Mouse (Mus musculus) kidney, adult 2 months (tissue): Measurements from ENCODE around the gene Il1rapl1.

Experiments used
- CTCF ChIP-seq: fragments of 200-500 bp; conservative IDR thresholded peaks from 2 replicates; pipeline ENCODE4 v1.5.1; 2011; ENCODE audit warnings: low read depth, mild to moderate bottlenecking, control low read depth, low read length, moderate library complexity, mixed read lengths; ENCODE audit not compliant: insufficient read depth, insufficient read length
- POLR2A ChIP-seq: fragments of 200-500 bp; IDR thresholded peaks from one replicate; pipeline ENCODE4 v1.6.1; 2011; ENCODE audit warnings: low read depth, low read length, control low read depth

- TF ChIP-seq POLR2A (no peak), CTCF (no peak)
Observed at GRCm38 (mm10) chrX:87807717-87808116, 307.7 kb downstream of the Il1rapl1 start.
